Mouse (Mus musculus) CH12.LX (cell line): ENCODE data around the gene Macf1. TPM values are rescaled to one million over a fixed set of nuclear protein-coding genes. Genes with fewer than 3 reads are reported as not detected.

Experiments used
- DNase-seq: peaks from one replicate; pipeline ENCODE4 v3.0.0-alpha.2; 2013; ENCODE audit errors: extremely low read depth
- H3K27ac ChIP-seq: 2 replicates; pipeline ENCODE4 v1.5.1; 2012; ENCODE audit warnings: low read depth, mild to moderate bottlenecking, control low read depth, moderate library complexity; ENCODE audit not compliant: insufficient read depth
- H3K27me3 ChIP-seq: replicated peaks from 2 replicates; pipeline ENCODE3; 2012; ENCODE audit warnings: inconsistent platforms
- H3K36me3 ChIP-seq, 2 experiments: replicated peaks in 1 of 2; 2 replicates each; pipeline versions ENCODE3 to v1.6.1; 2012; ENCODE audit warnings: inconsistent platforms in 1 of 2, low read length in 1 of 2, mild to moderate bottlenecking in 1 of 2, mixed read lengths in 1 of 2, moderate library complexity in 1 of 2; ENCODE audit not compliant: control insufficient read depth in 1 of 2, insufficient read depth in 1 of 2
- H3K4me1 ChIP-seq, 2 experiments: 2 replicates each; pipeline ENCODE4 v1.6.1; 2012; ENCODE audit warnings: inconsistent platforms in 1 of 2, moderate library complexity in 1 of 2; ENCODE audit not compliant: insufficient read depth in 2 of 2, control insufficient read depth in 1 of 2
- H3K4me2 ChIP-seq: 2 replicates; pipeline ENCODE4 v1.6.1; 2012; ENCODE audit warnings: low read depth, mild to moderate bottlenecking, control low read depth; ENCODE audit not compliant: poor library complexity, insufficient read depth, severe bottlenecking
- H3K4me3 ChIP-seq, 3 experiments: fragments of 150-350 bp in 1 of 3; sonication (generic) in 1 of 3; replicated peaks in 1 of 3; 2 replicates each; pipeline versions ENCODE3 to v1.5.1; 2011 to 2012; ENCODE audit warnings: low read depth in 2 of 3, low read length in 2 of 3, mild to moderate bottlenecking in 2 of 3, moderate library complexity in 2 of 3, control low read depth in 1 of 3, improper control_type of control experiment in 1 of 3, inconsistent platforms in 1 of 3, mixed read lengths in 1 of 3; ENCODE audit not compliant: poor library complexity in 1 of 3
- H3K79me2 ChIP-seq: replicated peaks from 2 replicates; pipeline ENCODE4 v1.6.1; 2012; ENCODE audit warnings: mild to moderate bottlenecking, moderate library complexity; ENCODE audit not compliant: control insufficient read depth, poor library complexity, insufficient read depth, severe bottlenecking; ENCODE audit errors: extremely low read depth
- H3K9ac ChIP-seq: 2 replicates; pipeline ENCODE4 v1.6.1; 2012; ENCODE audit warnings: low read depth, mild to moderate bottlenecking, control low read depth, moderate library complexity; ENCODE audit not compliant: insufficient read depth
- H3K9me3 ChIP-seq: replicated peaks from 2 replicates; pipeline ENCODE3; 2012; ENCODE audit warnings: low read length, inconsistent platforms, mixed read lengths
- BHLHE40 ChIP-seq: IDR thresholded peaks from 2 replicates; pipeline ENCODE4 v1.6.1; 2011; ENCODE audit warnings: mild to moderate bottlenecking, low read depth, low read length, improper control_type of control experiment
- CHD1 ChIP-seq: IDR thresholded peaks from 2 replicates; pipeline ENCODE4 v1.6.1; 2012; ENCODE audit warnings: low read depth, low read length, improper control_type of control experiment, inconsistent platforms
- CHD2 ChIP-seq: IDR thresholded peaks from 2 replicates; pipeline ENCODE4 v1.6.1; 2011; ENCODE audit warnings: low read length, improper control_type of control experiment
- CTCF ChIP-seq, 2 experiments: IDR thresholded peaks in 1 of 2; conservative IDR thresholded peaks in 1 of 2; 2 replicates each; pipeline ENCODE4 v1.5.1; 2011 to 2012; ENCODE audit warnings: low read depth in 2 of 2, low read length in 2 of 2, improper control_type of control experiment in 1 of 2, inconsistent platforms in 1 of 2, mild to moderate bottlenecking in 1 of 2, moderate library complexity in 1 of 2
- E2F4 ChIP-seq: IDR thresholded peaks from 2 replicates; pipeline ENCODE4 v1.6.1; 2011; ENCODE audit warnings: low read depth, low read length, improper control_type of control experiment; ENCODE audit not compliant: insufficient replicate concordance
- ELF1 ChIP-seq: IDR thresholded peaks from 2 replicates; pipeline ENCODE4 v1.6.1; 2014; ENCODE audit warnings: low read depth, mild to moderate bottlenecking, inconsistent platforms, low read length, improper control_type of control experiment
- GABPA ChIP-seq: IDR thresholded peaks from 2 replicates; pipeline ENCODE4 v1.6.1; 2012; ENCODE audit warnings: low read depth, low read length, improper control_type of control experiment, inconsistent platforms; ENCODE audit not compliant: insufficient replicate concordance
- IRF4 ChIP-seq: IDR thresholded peaks from 2 replicates; pipeline ENCODE4 v1.6.1; 2014; ENCODE audit warnings: low read depth, mild to moderate bottlenecking, inconsistent platforms, low read length, improper control_type of control experiment
- JUN ChIP-seq: IDR thresholded peaks from 2 replicates; pipeline ENCODE4 v1.6.1; 2011; ENCODE audit warnings: low read depth, mild to moderate bottlenecking, low read length, improper control_type of control experiment, moderate library complexity; ENCODE audit not compliant: insufficient read depth
- JUND ChIP-seq: conservative IDR thresholded peaks from 2 replicates; pipeline ENCODE4 v1.6.1; 2011; ENCODE audit warnings: low read depth, low read length, improper control_type of control experiment
- MAFK ChIP-seq: IDR thresholded peaks from 2 replicates; pipeline ENCODE4 v1.6.1; 2011; ENCODE audit warnings: low read length, improper control_type of control experiment; ENCODE audit not compliant: insufficient replicate concordance
- MAZ ChIP-seq: IDR thresholded peaks from 2 replicates; pipeline ENCODE4 v1.6.1; 2012; ENCODE audit warnings: low read depth, mild to moderate bottlenecking, inconsistent platforms, low read length, improper control_type of control experiment, moderate library complexity
- MEF2A ChIP-seq: IDR thresholded peaks from 2 replicates; pipeline ENCODE4 v1.6.1; 2014; ENCODE audit warnings: low read depth, mild to moderate bottlenecking, inconsistent platforms, low read length, improper control_type of control experiment, borderline replicate concordance
- MXI1 ChIP-seq: IDR thresholded peaks from 2 replicates; pipeline ENCODE4 v1.6.1; 2011; ENCODE audit warnings: mild to moderate bottlenecking, low read depth, low read length, improper control_type of control experiment
- NELFE ChIP-seq: IDR thresholded peaks from 2 replicates; pipeline ENCODE4 v1.6.1; 2011; ENCODE audit warnings: low read depth, low read length, improper control_type of control experiment
- NRF1 ChIP-seq: IDR thresholded peaks from 2 replicates; pipeline ENCODE4 v1.6.1; 2014; ENCODE audit warnings: low read depth, mild to moderate bottlenecking, inconsistent platforms, low read length, improper control_type of control experiment, moderate library complexity
- POLR2A ChIP-seq: IDR thresholded peaks from 2 replicates; pipeline ENCODE4 v1.6.1; 2011; ENCODE audit warnings: low read depth, mild to moderate bottlenecking, improper control_type of control experiment, low read length
- POLR2AphosphoS2 ChIP-seq: IDR thresholded peaks from 2 replicates; pipeline ENCODE4 v1.6.1; 2011; ENCODE audit warnings: low read depth, low read length, improper control_type of control experiment
- RAD21 ChIP-seq: IDR thresholded peaks from 2 replicates; pipeline ENCODE4 v1.6.1; 2011; ENCODE audit warnings: low read depth, mild to moderate bottlenecking, low read length, improper control_type of control experiment, moderate library complexity
- RCOR1 ChIP-seq: conservative IDR thresholded peaks from 2 replicates; pipeline ENCODE4 v1.6.1; 2012; ENCODE audit warnings: low read depth, mild to moderate bottlenecking, inconsistent platforms, low read length, improper control_type of control experiment
- SMC3 ChIP-seq: IDR thresholded peaks from 2 replicates; pipeline ENCODE4 v1.6.1; 2011; ENCODE audit warnings: low read depth, low read length, improper control_type of control experiment
- USF1 ChIP-seq: IDR thresholded peaks from 2 replicates; pipeline ENCODE4 v1.6.1; 2014; ENCODE audit warnings: low read depth, mild to moderate bottlenecking, inconsistent platforms, low read length, improper control_type of control experiment
- USF2 ChIP-seq: conservative IDR thresholded peaks from 2 replicates; pipeline ENCODE4 v1.6.1; 2011; ENCODE audit warnings: low read depth, low read length, improper control_type of control experiment
- ZKSCAN1 ChIP-seq: IDR thresholded peaks from 2 replicates; pipeline ENCODE4 v1.6.1; 2012; ENCODE audit warnings: low read depth, inconsistent platforms, low read length, improper control_type of control experiment, borderline replicate concordance
- ZMIZ1 ChIP-seq: IDR thresholded peaks from 2 replicates; pipeline ENCODE4 v1.6.1; 2012; ENCODE audit warnings: low read depth, mild to moderate bottlenecking, inconsistent platforms, low read length, improper control_type of control experiment
- ZNF384 ChIP-seq: IDR thresholded peaks from 2 replicates; pipeline ENCODE4 v1.6.1; 2012; ENCODE audit warnings: low read depth, low read length, improper control_type of control experiment, inconsistent platforms
- dilution Hi-C: fragments of 300-500 bp; cut with MboI; formaldehyde crosslinking; loops from 2 replicates; pipeline ENCODE4 v1.14.3; 2020; ENCODE audit warnings: low sequenced_read_pairs; ENCODE audit not compliant: extremely low pct_unique_long_range_greater_than_20kb, extremely low pct_ligation_motif_present
- in situ Hi-C: fragments of 300-500 bp; cut with MboI; formaldehyde crosslinking; loops from 3 replicates; pipeline ENCODE4 v1.14.3; 2019; ENCODE audit warnings: low sequenced_read_pairs, low pct_ligation_motif_present, low pct_unique_long_range_greater_than_20kb, mixed read lengths
- polyA plus RNA-seq: library from polyadenylated mRNA; unstranded; fragments of >175 nt; gene quantifications from 2 replicates; pipeline ENCODE4 v1.2.1, GENCODE M21; 2012; ENCODE audit warnings: low read depth; ENCODE audit not compliant: insufficient read length
- total RNA-seq, 2 experiments: library from RNA; depleted of rRNA; stranded (reverse); fragments of 300-350 nt in 1 of 2; fragments of >200 nt in 1 of 2; gene quantifications; 2 replicates each; pipeline ENCODE4 v1.2.3; 2012 to 2014

Gene Macf1
- total and polyA plus RNA-seq, 3 experiments, result 63.3 to 93.3 (median 77.8) TPM

- peaks cover 4 to 6% of the 10 kb centered on the region in 2 experiments; a peak in 3 of 4 replicates for H3K4me1 ChIP-seq
- peaks cover 68% of the 10 kb centered on the region for H3K27me3 ChIP-seq
- H3K9ac ChIP-seq, result no peak overlapping the region
- no peak for DNase-seq
- peaks cover 5% of the 10 kb centered on the region for H3K9me3 ChIP-seq
- no peak overlapping the region for H3K4me3 ChIP-seq
- no peak for TF ChIP-seq MXI1
- TF ChIP-seq USF1, result no peak
- no peak for TF ChIP-seq IRF4
- TF ChIP-seq BHLHE40, result no peak
- TF ChIP-seq NELFE, result no peak
- TF ChIP-seq CTCF (conservative IDR thresholded peaks at IDR 0.05 in 1 of 2, IDR thresholded peaks at IDR 0.05 in 1 of 2; ENCODE audit: low read depth in 2 of 2, low read length in 2 of 2), result no peak
- TF ChIP-seq ELF1, result no peak
- no peak for TF ChIP-seq ZNF384
- no peak for TF ChIP-seq SMC3
- no peak for TF ChIP-seq E2F4
- TF ChIP-seq JUND, result no peak
- no peak for TF ChIP-seq JUN
- TF ChIP-seq CHD2, result no peak
- TF ChIP-seq MAZ, result no peak
- TF ChIP-seq GABPA, result no peak
- no peak for TF ChIP-seq ZMIZ1
- TF ChIP-seq MAFK, result no peak
- TF ChIP-seq POLR2AphosphoS2, result no peak
- no peak for TF ChIP-seq USF2
- in situ Hi-C loops (no loop called here), dilution Hi-C loops (no loop called here)
- H3K36me3 ChIP-seq, result no peaks in the 10 kb centered on the region
- no peak overlapping the region for H3K4me2 ChIP-seq
- H3K27ac ChIP-seq, result no peak overlapping the region
- H3K79me2 ChIP-seq, result no peaks in the 10 kb centered on the region
These were observed 1.5 kb upstream of the Macf1 start for GRCm38 (mm10) chr4:123685506-123686242.

- dilution Hi-C loops, result no loop called here
- Histone ChIP-seq H3K9me3 (peaks cover 5% of the 10 kb centered on the region), H3K27me3 (peaks cover 64% of the 10 kb centered on the region)
These were observed 886 bp upstream of the Macf1 start for GRCm38 (mm10) chr4:123685046-123685445.

More at GRCm38 (mm10) chr4:123685046-123685445, 886 bp upstream of the Macf1 start:
- Histone ChIP-seq H3K4me3 (no peak overlapping the region), H3K36me3 (no peaks in the 10 kb centered on the region), H3K9ac (no peak overlapping the region), H3K27ac (no peak overlapping the region), H3K4me1 (peaks cover 4 to 6% of the 10 kb centered on the region in 2 experiments; a peak in 3 of 4 replicates), H3K4me2 (no peak overlapping the region), H3K79me2 (no peaks in the 10 kb centered on the region)
- TF ChIP-seq ZKSCAN1 (no peak), RCOR1 (no peak), GABPA (no peak), CHD2 (no peak), NRF1 (no peak), MEF2A (no peak), CHD1 (no peak), USF1 (no peak), IRF4 (no peak), MAFK (no peak), ZNF384 (no peak), POLR2A (no peak), RAD21 (no peak), NELFE (no peak)
- no peak for DNase-seq
- in situ Hi-C loops, result no loop called here
